Mouse (Mus musculus) monocyte, adult 2 months (primary cell): Measurements from ENCODE around the gene Zbtb40.

Source experiments
- DNase-seq, 2 experiments: peaks; one replicate each; pipeline ENCODE4 v3.0.0; 2022; ENCODE audit warnings: low spot score in 2 of 2, low read depth in 1 of 2

The Zbtb40 gene

GRCm38 (mm10) chr4:136977244-136977643 lies 71.4 kb downstream of the Zbtb40 start:
- DNase-seq: no peak

GRCm38 (mm10) chr4:136970939-136971338 lies 77.7 kb downstream of the Zbtb40 start:
- peak in 1 of 2 experiments; percentile 10 for DNase-seq

DNA sequence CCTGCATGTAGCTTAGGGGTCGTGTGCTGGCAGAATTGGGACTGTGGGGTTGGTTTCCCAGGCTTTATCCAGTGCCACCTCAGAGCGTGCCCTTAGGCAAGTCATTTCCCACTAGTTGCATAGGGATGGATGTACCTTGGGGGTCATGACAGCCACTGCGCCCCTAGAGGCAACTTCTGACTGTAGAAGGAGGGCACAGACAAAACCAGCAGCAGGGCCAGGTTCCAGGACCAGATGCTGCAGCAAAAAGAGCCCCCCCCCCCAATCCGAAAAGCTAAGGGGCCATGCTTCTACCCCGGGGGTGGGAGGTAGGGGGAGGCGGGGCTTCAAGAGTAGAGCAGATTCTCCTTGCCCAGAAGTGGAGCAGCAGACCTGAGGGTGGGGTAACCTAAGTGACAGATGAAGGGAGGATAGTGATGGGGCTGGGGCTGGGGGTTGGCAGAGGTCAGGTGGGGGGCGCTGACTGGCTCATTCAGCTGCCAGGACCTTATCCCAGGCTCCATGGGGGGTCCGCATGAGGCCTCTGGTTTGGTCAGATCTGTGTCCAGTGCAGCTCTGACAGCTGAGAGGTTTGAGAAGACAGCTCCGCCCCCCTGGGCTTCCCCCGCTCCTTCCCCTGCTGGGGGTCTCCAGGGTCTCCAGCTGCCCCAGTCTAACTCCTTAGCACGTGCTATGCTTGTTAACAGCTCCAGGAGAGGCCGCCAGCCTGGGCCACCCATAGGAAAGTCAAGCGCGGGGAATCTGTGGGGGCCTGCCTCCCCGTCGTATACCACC lies 78.9 kb downstream of the Zbtb40 start:
- no peak for DNase-seq

DNA sequence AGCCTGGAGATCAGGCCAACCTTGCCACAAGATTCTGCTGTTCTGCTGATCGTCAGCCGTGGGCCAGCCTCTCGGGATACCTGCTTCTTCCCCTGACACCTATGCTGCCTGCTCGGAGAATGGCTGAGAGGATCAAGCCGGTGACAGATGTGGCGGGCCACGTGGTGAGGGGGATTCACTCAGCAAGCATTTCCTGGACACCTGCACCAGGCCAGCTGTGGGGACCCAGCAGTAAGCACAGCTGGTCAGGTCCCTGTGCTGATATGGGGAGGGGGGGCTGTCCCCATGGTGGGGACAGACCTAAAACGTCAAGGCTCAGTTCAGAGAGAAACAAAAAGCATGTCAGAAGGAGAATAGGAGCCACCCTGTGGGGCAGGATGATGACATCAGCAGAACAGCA lies 79.5 kb downstream of the Zbtb40 start:
- no peak for DNase-seq

- DNase-seq: no peak
These were observed 81.1 kb downstream of the Zbtb40 start for GRCm38 (mm10) chr4:136967511-136967910.

- no peak for DNase-seq
These were observed 81.9 kb downstream of the Zbtb40 start for GRCm38 (mm10) chr4:136966493-136967390.

GRCm38 (mm10) chr4:136964990-136965421 lies 83.6 kb downstream of the Zbtb40 start:
- no peak for DNase-seq

- DNase-seq: no peak
These were observed 86.2 kb downstream of the Zbtb40 start for GRCm38 (mm10) chr4:136962447-136962846.

DNA sequence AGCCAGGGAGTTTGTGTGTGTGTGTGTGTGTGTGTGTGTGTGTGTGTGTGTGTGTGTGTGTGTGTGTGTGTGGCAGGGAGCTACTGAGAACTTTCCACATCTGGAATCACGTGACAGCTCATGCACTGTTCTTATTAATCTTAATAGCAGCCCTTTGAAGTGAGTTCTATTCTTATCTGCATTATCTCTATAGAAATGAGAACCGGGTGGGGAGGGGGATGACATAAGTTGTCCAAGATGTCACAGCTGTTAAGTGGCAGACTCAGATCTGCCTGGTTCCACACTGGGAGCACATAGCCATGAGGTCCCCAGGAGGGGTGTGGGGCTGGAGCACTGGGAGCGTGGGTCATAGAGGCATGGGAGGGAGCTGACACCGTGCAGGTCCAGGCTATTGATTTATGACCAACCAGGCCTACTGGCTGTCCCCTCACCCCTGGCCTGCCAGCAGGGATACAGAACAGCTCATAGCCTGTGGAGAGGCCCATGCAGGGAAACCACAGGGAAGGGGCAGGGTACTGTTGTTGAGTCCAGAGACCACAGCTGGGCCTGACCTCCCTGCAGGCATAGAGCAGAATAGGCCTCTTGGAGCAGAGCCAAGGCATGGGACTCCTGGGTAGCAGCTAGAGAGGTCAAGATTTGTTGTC lies 86.8 kb downstream of the Zbtb40 start:
- DNase-seq: no peak

DNA sequence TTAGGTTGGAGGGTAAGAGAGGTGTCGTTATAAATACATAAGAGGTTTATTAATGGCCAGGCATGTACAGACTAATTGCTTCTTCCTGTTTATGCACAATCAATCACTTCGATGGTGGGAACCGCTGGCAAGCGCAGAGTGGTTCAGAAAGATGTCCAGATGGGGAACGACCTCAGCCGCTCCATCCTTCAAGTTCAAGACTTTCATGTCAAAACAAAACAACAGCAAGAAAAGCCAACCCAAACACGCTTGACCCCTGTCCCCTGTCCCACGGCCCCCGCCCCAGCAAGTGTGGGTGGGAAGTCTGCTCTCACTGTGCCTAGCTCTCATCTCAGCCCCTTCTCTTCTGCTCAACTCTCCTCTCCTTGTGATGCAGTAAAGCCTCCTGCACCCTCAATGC lies 88.0 kb downstream of the Zbtb40 start:
- DNase-seq: no peak

GRCm38 (mm10) chr4:136960068-136960467 lies 88.5 kb downstream of the Zbtb40 start:
- DNase-seq: no peak

GRCm38 (mm10) chr4:136956751-136957446 lies 91.7 kb downstream of the Zbtb40 start, which contains the start of gene Epha8:
Gene Epha8 (minus strand): TSS chr4:136956816.
- no peak for DNase-seq

- DNase-seq: no peak
These were observed 94.0 kb downstream of the Zbtb40 start for GRCm38 (mm10) chr4:136954562-136954961.

DNA sequence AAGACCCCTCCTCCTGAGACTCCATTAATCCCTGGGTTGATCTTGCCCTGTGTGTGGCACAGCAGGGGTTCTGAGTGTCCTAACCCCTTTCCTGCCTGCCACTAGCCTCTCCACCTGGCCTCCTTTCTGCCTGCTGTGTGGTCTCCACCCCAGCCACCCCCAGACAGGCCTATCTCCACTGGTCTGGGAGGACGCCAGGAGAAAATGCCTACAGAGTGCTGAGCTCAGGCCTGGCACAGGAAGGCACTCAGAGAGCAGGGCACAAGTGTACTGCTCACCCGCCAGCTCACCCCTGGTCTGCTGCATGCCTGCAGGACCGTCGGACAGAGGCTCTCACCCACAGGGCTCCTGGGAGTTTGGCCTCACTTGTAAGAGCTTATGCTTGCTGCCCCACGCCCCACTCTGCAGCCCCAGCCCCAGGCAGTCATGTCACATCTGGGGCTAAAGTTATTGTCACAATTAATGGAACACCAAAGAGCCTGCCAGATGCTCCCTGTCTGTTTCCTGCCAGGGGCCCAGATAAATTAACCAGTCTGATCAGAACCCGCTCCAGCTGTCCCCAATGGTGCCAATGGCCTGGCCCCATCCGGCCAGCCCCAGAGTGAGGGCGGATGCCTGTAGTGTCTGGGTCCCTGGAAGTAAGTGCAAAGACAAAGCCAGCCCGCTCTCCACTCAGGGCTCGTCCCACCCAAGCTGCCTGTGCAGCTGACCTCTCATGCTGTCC lies 99.2 kb downstream of the Zbtb40 start:
- DNase-seq: no peak

DNA sequence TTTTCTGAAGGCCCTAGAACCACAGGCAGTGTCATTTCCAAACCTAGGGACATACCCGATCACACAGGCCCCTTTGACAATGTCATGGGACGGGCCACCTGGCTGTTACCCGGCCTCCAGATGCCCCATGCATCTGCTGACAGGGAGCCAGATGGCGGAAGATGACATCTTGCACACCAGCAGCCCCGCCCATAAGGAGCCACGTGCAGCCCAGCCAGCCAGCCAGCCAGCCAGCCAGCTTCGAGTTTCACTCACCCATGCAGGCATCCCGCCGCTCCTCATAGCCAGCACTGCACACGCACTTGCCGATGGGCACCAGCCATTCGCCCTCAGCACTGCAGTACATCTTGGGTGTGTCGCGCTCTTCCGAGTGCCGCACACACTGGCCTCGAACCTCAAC lies 103.2 kb downstream of the Zbtb40 start:
- no peak for DNase-seq

DNA sequence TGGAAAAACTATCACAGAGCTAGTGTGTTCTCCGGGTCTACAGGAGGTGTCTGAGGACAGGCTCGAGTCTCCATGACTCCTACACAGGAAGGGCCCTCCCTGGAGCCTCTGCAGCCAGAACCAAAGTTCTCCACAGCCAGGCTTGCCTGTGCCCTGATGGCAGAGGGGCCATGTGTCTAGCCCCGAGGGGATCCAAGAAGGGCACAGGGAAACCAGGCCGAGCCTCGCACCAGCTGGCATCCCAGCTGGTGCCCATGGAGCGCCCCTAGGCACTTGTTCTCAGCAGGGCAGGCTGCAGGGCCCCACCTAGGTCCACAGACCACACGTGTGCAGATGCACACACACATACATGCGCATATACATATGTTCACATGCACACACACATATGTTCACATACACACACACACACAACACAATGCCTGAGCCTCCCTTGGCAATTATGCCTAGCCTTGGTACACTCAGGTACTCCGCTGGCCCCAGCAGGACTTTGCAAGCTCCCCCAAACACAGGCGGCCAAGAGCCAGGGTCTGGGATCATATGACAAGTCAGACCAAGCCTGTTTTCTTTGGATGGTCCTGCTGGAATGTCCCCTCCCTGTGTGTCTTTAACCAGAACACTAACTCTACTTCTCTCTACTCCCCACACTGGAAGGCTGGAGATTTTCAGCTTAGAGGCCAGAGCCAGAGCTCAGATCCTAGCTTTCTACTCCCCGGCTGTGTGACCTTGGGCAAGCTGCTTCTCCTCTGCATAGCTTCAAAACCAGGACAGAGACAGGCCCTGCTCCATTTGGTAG lies 103.8 kb downstream of the Zbtb40 start:
- DNase-seq: no peak

DNA sequence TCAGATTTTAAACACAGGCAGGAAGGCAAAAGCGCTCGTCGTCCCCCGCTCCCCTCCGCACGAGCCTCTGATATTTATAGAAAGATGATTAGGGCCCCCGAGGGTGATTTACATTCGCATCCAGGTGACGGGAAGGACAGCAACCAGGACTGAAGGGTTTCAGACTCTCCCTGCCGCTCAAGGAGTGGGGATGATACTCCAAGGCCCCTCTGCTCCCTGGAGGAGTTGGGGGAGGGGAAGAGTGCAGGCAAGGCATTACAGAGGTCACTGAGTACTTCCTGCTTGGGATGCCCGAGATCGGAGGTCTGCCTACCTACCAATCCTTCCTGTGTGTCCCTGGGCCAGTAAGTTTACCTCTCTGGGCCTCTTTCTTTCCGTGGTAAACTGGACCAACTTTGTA lies 105.4 kb downstream of the Zbtb40 start:
- DNase-seq: no peak

GRCm38 (mm10) chr4:136942761-136943160 lies 105.8 kb downstream of the Zbtb40 start:
- DNase-seq: no peak

- no peak for DNase-seq
These were observed 110.7 kb downstream of the Zbtb40 start for GRCm38 (mm10) chr4:136937935-136938334.

- DNase-seq: no peak
These were observed 111.3 kb downstream of the Zbtb40 start for GRCm38 (mm10) chr4:136937344-136937743.
